Mouse (Mus musculus): ENCODE results near the gene Ttll13. TPM values are rescaled to one million over a fixed set of nuclear protein-coding genes. Genes with fewer than 3 reads are reported as not detected.

The Ttll13 gene
- polyA plus RNA-seq, 1 experiment: 0.42 TPM

- TF ChIP-seq TAL1 (IDR thresholded peaks at IDR 0.05; ENCODE audit: low read length) (no peak), GATA1 (IDR thresholded peaks at IDR 0.05; ENCODE audit: low read length) (no peak)
- Histone ChIP-seq H3K36me3 (ENCODE audit: control insufficient read depth) (no peaks in the 10 kb centered on the region), H3K4me3 (replicated peaks) (peak overlapping the region; percentile 66), H3K4me1 (ENCODE audit: control insufficient read depth) (peaks cover 14% of the 10 kb centered on the region), H3K27me3 (ENCODE audit: control insufficient read depth) (peaks cover 4% of the 10 kb centered on the region; the same call in 1 of the 2 replicates), H3K9me3 (ENCODE audit: control insufficient read depth, low read length) (peaks cover 3% of the 10 kb centered on the region)
Observed at GRCm38 (mm10) chr7:80246859-80247258, 683 bp downstream of the Ttll13 start.

GRCm38 (mm10) chr7:80252437-80252836, 6.3 kb downstream of the Ttll13 start:
- Histone ChIP-seq H3K4me1 (ENCODE audit: control insufficient read depth) (peaks cover 24% of the 10 kb centered on the region), H3K9me3 (ENCODE audit: control insufficient read depth, low read length) (no peaks in the 10 kb centered on the region), H3K36me3 (ENCODE audit: control insufficient read depth) (no peaks in the 10 kb centered on the region), H3K4me3 (replicated peaks) (no peak overlapping the region), H3K27me3 (ENCODE audit: control insufficient read depth) (peaks cover 6% of the 10 kb centered on the region)
- no peak for TF ChIP-seq TAL1 (IDR thresholded peaks at IDR 0.05; ENCODE audit: low read length)
- TF ChIP-seq GATA1 (IDR thresholded peaks at IDR 0.05; ENCODE audit: low read length): no peak

- Histone ChIP-seq H3K4me1 (ENCODE audit: control insufficient read depth) (peaks cover 27% of the 10 kb centered on the region), H3K27me3 (ENCODE audit: control insufficient read depth) (peaks cover 4% of the 10 kb centered on the region), H3K9me3 (ENCODE audit: control insufficient read depth, low read length) (no peaks in the 10 kb centered on the region), H3K36me3 (ENCODE audit: control insufficient read depth) (no peaks in the 10 kb centered on the region), H3K4me3 (replicated peaks) (no peak overlapping the region)
- TF ChIP-seq TAL1 (IDR thresholded peaks at IDR 0.05; ENCODE audit: low read length): no peak
- TF ChIP-seq GATA1 (IDR thresholded peaks at IDR 0.05; ENCODE audit: low read length): no peak
Observed at GRCm38 (mm10) chr7:80252886-80253285, 6.7 kb downstream of the Ttll13 start.

- Histone ChIP-seq H3K9me3 (ENCODE audit: control insufficient read depth, low read length) (no peaks in the 10 kb centered on the region), H3K36me3 (ENCODE audit: control insufficient read depth) (no peaks in the 10 kb centered on the region), H3K27me3 (ENCODE audit: control insufficient read depth) (peaks cover 10% of the 10 kb centered on the region), H3K4me3 (replicated peaks) (no peak overlapping the region), H3K4me1 (ENCODE audit: control insufficient read depth) (peaks cover 47% of the 10 kb centered on the region)
- TF ChIP-seq GATA1 (IDR thresholded peaks at IDR 0.05; ENCODE audit: low read length) (no peak), TAL1 (IDR thresholded peaks at IDR 0.05; ENCODE audit: low read length) (no peak)
Observed at GRCm38 (mm10) chr7:80255981-80256380, 9.8 kb downstream of the Ttll13 start.

GRCm38 (mm10) chr7:80257706-80258105, 11.5 kb downstream of the Ttll13 start:
- Histone ChIP-seq H3K4me1 (ENCODE audit: control insufficient read depth) (peaks cover 51% of the 10 kb centered on the region), H3K27me3 (ENCODE audit: control insufficient read depth) (peaks cover 10% of the 10 kb centered on the region), H3K36me3 (ENCODE audit: control insufficient read depth) (peaks cover 3% of the 10 kb centered on the region), H3K9me3 (ENCODE audit: control insufficient read depth, low read length) (no peaks in the 10 kb centered on the region; the same call in 1 of the 2 replicates), H3K4me3 (replicated peaks) (no peak overlapping the region)
- TF ChIP-seq GATA1 (IDR thresholded peaks at IDR 0.05; ENCODE audit: low read length) (no peak), TAL1 (IDR thresholded peaks at IDR 0.05; ENCODE audit: low read length) (no peak)

- H3K36me3 ChIP-seq (ENCODE audit: control insufficient read depth): peaks cover 22% of the 10 kb centered on the region
- no peaks in the 10 kb centered on the region; the same call in 1 of the 2 replicates for H3K9me3 ChIP-seq (ENCODE audit: control insufficient read depth, low read length)
- TF ChIP-seq GATA1 (IDR thresholded peaks at IDR 0.05; ENCODE audit: low read length): no peak
- no peak for TF ChIP-seq TAL1 (IDR thresholded peaks at IDR 0.05; ENCODE audit: low read length)
- peak within 1 kb of the TSS; percentile 94 for H3K4me3 ChIP-seq (replicated peaks)
- H3K4me1 ChIP-seq (ENCODE audit: control insufficient read depth): peaks cover 48% of the 10 kb centered on the region
- peaks cover 6% of the 10 kb centered on the region; the same call in 1 of the 2 replicates for H3K27me3 ChIP-seq (ENCODE audit: control insufficient read depth)
Observed at GRCm38 (mm10) chr7:80260625-80261371, 14.6 kb downstream of the Ttll13 start, which contains the start of gene Ngrn. Gene Ngrn, plus strand, starts transcription at chr7:80261215.

- no peak for TF ChIP-seq GATA1 (IDR thresholded peaks at IDR 0.05; ENCODE audit: low read length)
- no peak for TF ChIP-seq TAL1 (IDR thresholded peaks at IDR 0.05; ENCODE audit: low read length)
Observed at GRCm38 (mm10) chr7:80261372-80261990, 15.3 kb downstream of the Ttll13 start.

GRCm38 (mm10) chr7:80264606-80265005, 18.4 kb downstream of the Ttll13 start:
- 0 out of 2 replicates have a peak, but pooled peaks cover 4% of the 10 kb centered on the region for H3K27me3 ChIP-seq (ENCODE audit: control insufficient read depth)
- no peaks in the 10 kb centered on the region; the same call in 1 of the 2 replicates for H3K9me3 ChIP-seq (ENCODE audit: control insufficient read depth, low read length)

More at GRCm38 (mm10) chr7:80261372-80261990, 15.3 kb downstream of the Ttll13 start:
- Histone ChIP-seq H3K9me3 (ENCODE audit: control insufficient read depth, low read length) (no peaks in the 10 kb centered on the region; the same call in 1 of the 2 replicates), H3K27me3 (ENCODE audit: control insufficient read depth) (peaks cover 6% of the 10 kb centered on the region; the same call in 1 of the 2 replicates), H3K36me3 (ENCODE audit: control insufficient read depth) (peaks cover 29% of the 10 kb centered on the region), H3K4me3 (replicated peaks) (peak overlapping the region; percentile 94), H3K4me1 (ENCODE audit: control insufficient read depth) (peaks cover 48% of the 10 kb centered on the region)

GRCm38 (mm10) chr7:80267764-80268163, 21.6 kb downstream of the Ttll13 start:
- Histone ChIP-seq H3K4me3 (replicated peaks) (no peak overlapping the region), H3K4me1 (ENCODE audit: control insufficient read depth) (peaks cover 47% of the 10 kb centered on the region), H3K27me3 (ENCODE audit: control insufficient read depth) (no peaks in the 10 kb centered on the region), H3K9me3 (ENCODE audit: control insufficient read depth, low read length) (no peaks in the 10 kb centered on the region), H3K36me3 (ENCODE audit: control insufficient read depth) (peaks cover 49% of the 10 kb centered on the region)
- TF ChIP-seq TAL1 (IDR thresholded peaks at IDR 0.05; ENCODE audit: low read length) (no peak), GATA1 (IDR thresholded peaks at IDR 0.05; ENCODE audit: low read length) (no peak)

More at GRCm38 (mm10) chr7:80264606-80265005, 18.4 kb downstream of the Ttll13 start:
- Histone ChIP-seq H3K4me3 (replicated peaks) (no peak overlapping the region), H3K36me3 (ENCODE audit: control insufficient read depth) (peaks cover 43% of the 10 kb centered on the region), H3K4me1 (ENCODE audit: control insufficient read depth) (peaks cover 50% of the 10 kb centered on the region)
- TF ChIP-seq TAL1 (IDR thresholded peaks at IDR 0.05; ENCODE audit: low read length) (no peak), GATA1 (IDR thresholded peaks at IDR 0.05; ENCODE audit: low read length) (no peak)

Data from erythroblast, embryonic 14.5 days (primary cell).